Mouse (Mus musculus) layer of hippocampus, postnatal 25 days (tissue): ENCODE data around the gene Dusp8. TPM values are rescaled to one million over a fixed set of nuclear protein-coding genes. Genes with fewer than 3 reads are reported as not detected.

Experiments used
- DNase-seq, 2 experiments: peaks; one replicate each; pipeline ENCODE4 v3.0.0; 2022; ENCODE audit warnings: mixed read lengths in 2 of 2, low spot score in 1 of 2; ENCODE audit errors: extremely low spot score in 1 of 2
- total RNA-seq, 2 experiments: library from RNA; stranded (reverse); gene quantifications; 2 replicates each; pipeline ENCODE4 v1.2.3; 2021

Dusp8 gene
- total RNA-seq, 2 experiments from 2014 or later, result 127 to 139 TPM

- no peak for DNase-seq
These were observed 9.3 kb downstream of the Dusp8 start for GRCm38 (mm10) chr7:142086159-142086905.

GRCm38 (mm10) chr7:142084820-142085219 is 10.8 kb downstream of the Dusp8 start:
- peak in 1 of 2 experiments; percentile 62 for DNase-seq

- DNase-seq, result no peak
These were observed 11.2 kb downstream of the Dusp8 start for GRCm38 (mm10) chr7:142084395-142084794.

GRCm38 (mm10) chr7:142083588-142084317 is 11.9 kb downstream of the Dusp8 start:
- DNase-seq, result no peak

GRCm38 (mm10) chr7:142082607-142083006 is 13.0 kb downstream of the Dusp8 start:
- no peak for DNase-seq

- DNase-seq, result no peak
These were observed 13.5 kb downstream of the Dusp8 start for GRCm38 (mm10) chr7:142082179-142082578.

GRCm38 (mm10) chr7:142081736-142082135 is 13.9 kb downstream of the Dusp8 start:
- DNase-seq, result no peak

- DNase-seq, result no peak
These were observed 14.8 kb downstream of the Dusp8 start for GRCm38 (mm10) chr7:142080876-142081275.

GRCm38 (mm10) chr7:142079365-142079764 is 16.3 kb downstream of the Dusp8 start:
- no peak for DNase-seq

- DNase-seq, result no peak
These were observed 18.5 kb downstream of the Dusp8 start for GRCm38 (mm10) chr7:142077138-142077537.

GRCm38 (mm10) chr7:142074146-142074886 is 21.3 kb downstream of the Dusp8 start:
- DNase-seq, result no peak

GRCm38 (mm10) chr7:142071717-142072116 is 23.9 kb downstream of the Dusp8 start:
- DNase-seq, result no peak

GRCm38 (mm10) chr7:142071212-142071578 is 24.4 kb downstream of the Dusp8 start:
- DNase-seq, result no peak

GRCm38 (mm10) chr7:142070458-142071211 is 25.0 kb downstream of the Dusp8 start:
- DNase-seq, result peak; percentile 56 to 81

GRCm38 (mm10) chr7:142068429-142068828 is 27.2 kb downstream of the Dusp8 start:
- DNase-seq, result no peak

GRCm38 (mm10) chr7:142060931-142061565 is 34.6 kb downstream of the Dusp8 start, which contains the start of gene Mob2:
Gene Mob2, minus strand, starts transcription at chr7:142061065.
- DNase-seq, result peak; percentile 82 to 93

GRCm38 (mm10) chr7:142060185-142060930 is 35.3 kb downstream of the Dusp8 start:
- no peak for DNase-seq

GRCm38 (mm10) chr7:142059024-142059423 is 36.6 kb downstream of the Dusp8 start:
- no peak for DNase-seq

GRCm38 (mm10) chr7:142057121-142057520 is 38.5 kb downstream of the Dusp8 start:
- no peak for DNase-seq
